Mouse (Mus musculus): ENCODE results near the gene Unc13b. TPM values are rescaled to one million over a fixed set of nuclear protein-coding genes. Genes with fewer than 3 reads are reported as not detected.

Unc13b gene
- polyA plus RNA-seq, 1 experiment from 2014 or later = 7.4 TPM

- H3K4me3 ChIP-seq (replicated peaks; ENCODE audit: low read length) = peak overlapping the region; percentile 27
- 15% methylated on average over 8 of the region's 8 CpGs for WGBS
- peak overlapping the region; percentile 47 for H3K4me2 ChIP-seq (ENCODE audit: low read depth, low read length)
Measured at GRCm38 (mm10) chr4:43209081-43209579, 150.4 kb downstream of the Unc13b start.

GRCm38 (mm10) chr4:43209673-43210072, 150.9 kb downstream of the Unc13b start:
- no peaks in the 10 kb centered on the region for H3K9me3 ChIP-seq (replicated peaks; ENCODE audit: control insufficient read depth, low read length)
- H3K9ac ChIP-seq (ENCODE audit: low read length) = peak overlapping the region; percentile 62; the same call in 1 of the 2 replicates
- H3K36me3 ChIP-seq (ENCODE audit: control insufficient read depth, insufficient read depth, low read length) = no peaks in the 10 kb centered on the region
- 0 out of 2 replicates have a peak overlapping the region, but pooled peaks have one; percentile 34 for H3K27ac ChIP-seq (ENCODE audit: low read length)
- peak overlapping the region; percentile 27 for H3K4me3 ChIP-seq (replicated peaks; ENCODE audit: low read length)
- peak overlapping the region; percentile 47 for H3K4me2 ChIP-seq (ENCODE audit: low read depth, low read length)
- no peaks in the 10 kb centered on the region for H3K27me3 ChIP-seq (ENCODE audit: control insufficient read depth, insufficient read depth, low read length)
- WGBS = 49% methylated on average over 6 of the region's 6 CpGs
- peaks cover 10% of the 10 kb centered on the region; the same call in 1 of the 2 replicates for H3K4me1 ChIP-seq (ENCODE audit: control insufficient read depth, insufficient read depth, low read length)
- no peak for ATAC-seq (ENCODE audit: insufficient read depth, low FRiP score)

More at GRCm38 (mm10) chr4:43209081-43209579, 150.4 kb downstream of the Unc13b start:
- no peaks in the 10 kb centered on the region for H3K27me3 ChIP-seq (ENCODE audit: control insufficient read depth, insufficient read depth, low read length)
- peak overlapping the region; percentile 62 for H3K9ac ChIP-seq (ENCODE audit: low read length)
- H3K4me1 ChIP-seq (ENCODE audit: control insufficient read depth, insufficient read depth, low read length) = peaks cover 10% of the 10 kb centered on the region; the same call in 1 of the 2 replicates
- ATAC-seq (ENCODE audit: insufficient read depth, low FRiP score) = no peak; the same call in 1 of the 2 replicates
- H3K36me3 ChIP-seq (ENCODE audit: control insufficient read depth, insufficient read depth, low read length) = no peaks in the 10 kb centered on the region
- H3K9me3 ChIP-seq (replicated peaks; ENCODE audit: control insufficient read depth, low read length) = no peaks in the 10 kb centered on the region
- peak overlapping the region; percentile 34; the same call in 1 of the 2 replicates for H3K27ac ChIP-seq (ENCODE audit: low read length)

- no peaks in the 10 kb centered on the region for H3K9me3 ChIP-seq (replicated peaks; ENCODE audit: control insufficient read depth, low read length)
- H3K4me1 ChIP-seq (ENCODE audit: control insufficient read depth, insufficient read depth, low read length) = no peaks in the 10 kb centered on the region
- H3K27me3 ChIP-seq (ENCODE audit: control insufficient read depth, insufficient read depth, low read length) = no peaks in the 10 kb centered on the region
- WGBS = 55% methylated on average over 3 of the region's 3 CpGs
- no peak overlapping the region for H3K4me3 ChIP-seq (replicated peaks; ENCODE audit: low read length)
- H3K4me2 ChIP-seq (ENCODE audit: low read depth, low read length) = no peak overlapping the region
- H3K36me3 ChIP-seq (ENCODE audit: control insufficient read depth, insufficient read depth, low read length) = no peaks in the 10 kb centered on the region
- H3K9ac ChIP-seq (ENCODE audit: low read length) = no peak overlapping the region
- H3K27ac ChIP-seq (ENCODE audit: low read length) = no peak overlapping the region
- no peak for ATAC-seq (ENCODE audit: insufficient read depth, low FRiP score)
Measured at GRCm38 (mm10) chr4:43216491-43216890, 157.7 kb downstream of the Unc13b start.

- WGBS = 88% methylated on average over 1 of the region's 1 CpGs
- no peak overlapping the region for H3K27ac ChIP-seq (ENCODE audit: low read length)
- H3K4me1 ChIP-seq (ENCODE audit: control insufficient read depth, insufficient read depth, low read length) = no peaks in the 10 kb centered on the region
- no peak overlapping the region for H3K9ac ChIP-seq (ENCODE audit: low read length)
- no peak for ATAC-seq (ENCODE audit: insufficient read depth, low FRiP score)
- H3K9me3 ChIP-seq (replicated peaks; ENCODE audit: control insufficient read depth, low read length) = no peaks in the 10 kb centered on the region
- H3K4me2 ChIP-seq (ENCODE audit: low read depth, low read length) = no peak overlapping the region
- H3K27me3 ChIP-seq (ENCODE audit: control insufficient read depth, insufficient read depth, low read length) = no peaks in the 10 kb centered on the region
- no peaks in the 10 kb centered on the region for H3K36me3 ChIP-seq (ENCODE audit: control insufficient read depth, insufficient read depth, low read length)
- H3K4me3 ChIP-seq (replicated peaks; ENCODE audit: low read length) = no peak overlapping the region
Measured at GRCm38 (mm10) chr4:43217997-43218396, 159.2 kb downstream of the Unc13b start.

GRCm38 (mm10) chr4:43231821-43232220, 173.1 kb downstream of the Unc13b start:
- Histone ChIP-seq H3K36me3 (ENCODE audit: control insufficient read depth, insufficient read depth, low read length) (no peaks in the 10 kb centered on the region), H3K4me3 (replicated peaks; ENCODE audit: low read length) (no peak overlapping the region), H3K9ac (ENCODE audit: low read length) (no peak overlapping the region), H3K4me1 (ENCODE audit: control insufficient read depth, insufficient read depth, low read length) (no peaks in the 10 kb centered on the region), H3K4me2 (ENCODE audit: low read depth, low read length) (no peak overlapping the region), H3K27me3 (ENCODE audit: control insufficient read depth, insufficient read depth, low read length) (no peaks in the 10 kb centered on the region), H3K27ac (ENCODE audit: low read length) (no peak overlapping the region), H3K9me3 (replicated peaks; ENCODE audit: control insufficient read depth, low read length) (no peaks in the 10 kb centered on the region)
- no peak for ATAC-seq (ENCODE audit: insufficient read depth, low FRiP score)
- 88% methylated on average over 3 of the region's 3 CpGs for WGBS

GRCm38 (mm10) chr4:43232985-43233384, 174.2 kb downstream of the Unc13b start:
- Histone ChIP-seq H3K9me3 (replicated peaks; ENCODE audit: control insufficient read depth, low read length) (no peaks in the 10 kb centered on the region), H3K9ac (ENCODE audit: low read length) (no peak overlapping the region), H3K27me3 (ENCODE audit: control insufficient read depth, insufficient read depth, low read length) (no peaks in the 10 kb centered on the region), H3K4me2 (ENCODE audit: low read depth, low read length) (no peak overlapping the region), H3K4me1 (ENCODE audit: control insufficient read depth, insufficient read depth, low read length) (no peaks in the 10 kb centered on the region), H3K36me3 (ENCODE audit: control insufficient read depth, insufficient read depth, low read length) (no peaks in the 10 kb centered on the region), H3K27ac (ENCODE audit: low read length) (no peak overlapping the region), H3K4me3 (replicated peaks; ENCODE audit: low read length) (no peak overlapping the region)
- no peak for ATAC-seq (ENCODE audit: insufficient read depth, low FRiP score)
- 92% methylated on average over 1 of the region's 1 CpGs for WGBS

- no peaks in the 10 kb centered on the region for H3K27me3 ChIP-seq (ENCODE audit: control insufficient read depth, insufficient read depth, low read length)
- 85% methylated on average over 6 of the region's 6 CpGs for WGBS
Measured at GRCm38 (mm10) chr4:43233489-43233888, 174.7 kb downstream of the Unc13b start.

GRCm38 (mm10) chr4:43236898-43237297, 178.1 kb downstream of the Unc13b start:
- H3K9me3 ChIP-seq (replicated peaks; ENCODE audit: control insufficient read depth, low read length) = no peaks in the 10 kb centered on the region
- no peak overlapping the region for H3K9ac ChIP-seq (ENCODE audit: low read length)
- 90% methylated on average over 9 of the region's 9 CpGs for WGBS
- no peaks in the 10 kb centered on the region for H3K36me3 ChIP-seq (ENCODE audit: control insufficient read depth, insufficient read depth, low read length)
- no peak overlapping the region for H3K27ac ChIP-seq (ENCODE audit: low read length)
- H3K4me2 ChIP-seq (ENCODE audit: low read depth, low read length) = no peak overlapping the region
- ATAC-seq (ENCODE audit: insufficient read depth, low FRiP score) = no peak
- H3K4me1 ChIP-seq (ENCODE audit: control insufficient read depth, insufficient read depth, low read length) = no peaks in the 10 kb centered on the region
- no peaks in the 10 kb centered on the region for H3K27me3 ChIP-seq (ENCODE audit: control insufficient read depth, insufficient read depth, low read length)
- no peak overlapping the region for H3K4me3 ChIP-seq (replicated peaks; ENCODE audit: low read length)

More at GRCm38 (mm10) chr4:43233489-43233888, 174.7 kb downstream of the Unc13b start:
- Histone ChIP-seq H3K4me3 (replicated peaks; ENCODE audit: low read length) (no peak overlapping the region), H3K36me3 (ENCODE audit: control insufficient read depth, insufficient read depth, low read length) (no peaks in the 10 kb centered on the region), H3K27ac (ENCODE audit: low read length) (no peak overlapping the region), H3K4me1 (ENCODE audit: control insufficient read depth, insufficient read depth, low read length) (no peaks in the 10 kb centered on the region), H3K4me2 (ENCODE audit: low read depth, low read length) (no peak overlapping the region), H3K9me3 (replicated peaks; ENCODE audit: control insufficient read depth, low read length) (no peaks in the 10 kb centered on the region), H3K9ac (ENCODE audit: low read length) (no peak overlapping the region)
- ATAC-seq (ENCODE audit: insufficient read depth, low FRiP score) = no peak

GRCm38 (mm10) chr4:43240716-43241115, 182.0 kb downstream of the Unc13b start:
- 83% methylated on average over 1 of the region's 1 CpGs for WGBS
- H3K9me3 ChIP-seq (replicated peaks; ENCODE audit: control insufficient read depth, low read length) = no peaks in the 10 kb centered on the region
- no peak for ATAC-seq (ENCODE audit: insufficient read depth, low FRiP score)

More at GRCm38 (mm10) chr4:43240716-43241115, 182.0 kb downstream of the Unc13b start:
- H3K27me3 ChIP-seq (ENCODE audit: control insufficient read depth, insufficient read depth, low read length) = no peaks in the 10 kb centered on the region
- H3K4me1 ChIP-seq (ENCODE audit: control insufficient read depth, insufficient read depth, low read length) = no peaks in the 10 kb centered on the region
- no peaks in the 10 kb centered on the region for H3K36me3 ChIP-seq (ENCODE audit: control insufficient read depth, insufficient read depth, low read length)
- no peak overlapping the region for H3K4me2 ChIP-seq (ENCODE audit: low read depth, low read length)
- no peak overlapping the region for H3K4me3 ChIP-seq (replicated peaks; ENCODE audit: low read length)
- no peak overlapping the region for H3K9ac ChIP-seq (ENCODE audit: low read length)
- H3K27ac ChIP-seq (ENCODE audit: low read length) = no peak overlapping the region

Measured in stomach, embryonic 16.5 days (tissue).